Mouse (Mus musculus) stomach, postnatal 0 days (tissue): ENCODE measurements around the gene Osbpl6. TPM values are rescaled to one million over a fixed set of nuclear protein-coding genes. Genes with fewer than 3 reads are reported as not detected.

Experiments used
- ATAC-seq: fragments of 200-750 bp; cut with Nextera tagmentation; 2 replicates; pipeline ENCODE4 v1.8.0; 2017; ENCODE audit not compliant: low FRiP score, low TSS enrichment
- DNase-seq: peaks from one replicate; pipeline ENCODE4 v3.0.0-alpha.2; 2016; ENCODE audit warnings: low spot score
- H3K27ac ChIP-seq: fragments of 300-500 bp; sonication (generic); replicated peaks from 2 replicates; pipeline ENCODE4 v1.5.1; 2014; ENCODE audit warnings: mild to moderate bottlenecking, control low read depth
- H3K27me3 ChIP-seq: fragments of 300-500 bp; sonication (generic); 2 replicates; pipeline ENCODE4 v1.6.1; 2014; ENCODE audit warnings: low read length; ENCODE audit not compliant: control insufficient read depth, insufficient read depth
- H3K36me3 ChIP-seq: fragments of 300-500 bp; sonication (generic); 2 replicates; pipeline ENCODE4 v1.6.1; 2014; ENCODE audit warnings: low read length, mixed read lengths; ENCODE audit not compliant: control insufficient read depth, insufficient read depth
- H3K4me1 ChIP-seq: fragments of 300-500 bp; sonication (generic); replicated peaks from 2 replicates; pipeline ENCODE4 v1.6.1; 2014; ENCODE audit warnings: antibody characterized with exemption; ENCODE audit not compliant: control insufficient read depth, insufficient read depth
- H3K4me2 ChIP-seq: fragments of 300-500 bp; sonication (generic); replicated peaks from 2 replicates; pipeline ENCODE4 v1.6.1; 2014; ENCODE audit warnings: low read depth, mild to moderate bottlenecking, control low read depth, moderate library complexity
- H3K4me3 ChIP-seq: fragments of 300-500 bp; sonication (generic); 2 replicates; pipeline ENCODE4 v1.5.1; 2014; ENCODE audit warnings: low read depth, low read length, control low read depth
- H3K9ac ChIP-seq: fragments of 300-500 bp; sonication (generic); 2 replicates; pipeline ENCODE4 v1.6.1; 2014; ENCODE audit warnings: mild to moderate bottlenecking, low read length, control low read depth, mixed read lengths
- H3K9me3 ChIP-seq: fragments of 300-500 bp; sonication (generic); 2 replicates; pipeline ENCODE4 v1.6.1; 2016; ENCODE audit warnings: low read length; ENCODE audit not compliant: control insufficient read depth
- CTCF ChIP-seq: IDR thresholded peaks from 2 replicates; pipeline ENCODE4 v1.5.1; 2016; ENCODE audit warnings: antibody characterized with exemption, low read depth, mild to moderate bottlenecking, moderate library complexity
- EP300 ChIP-seq: optimal IDR thresholded peaks from 2 replicates; pipeline ENCODE3; 2016; ENCODE audit warnings: antibody characterized with exemption
- WGBS: fragments of 180-500 bp; shearing (Covaris S2); extraction: QIAGEN DNeasy Blood & Tissue Kit; methylation state at CpG from one replicate; pipeline ENCODE4 v1.1.7; 2014; 5-methylcytosine and 5-hydroxymethylcytosine counted together
- polyA plus RNA-seq: library from polyadenylated mRNA; unstranded; fragments of >200 nt; fragmentation: Nextera tagmentation; extraction: Ambion mirVana; gene quantifications from 2 replicates; pipeline ENCODE4 v1.2.1, GENCODE M21; 2015

The Osbpl6 gene
- polyA plus RNA-seq, 1 experiment from 2014 or later = 4.7 TPM

DNA sequence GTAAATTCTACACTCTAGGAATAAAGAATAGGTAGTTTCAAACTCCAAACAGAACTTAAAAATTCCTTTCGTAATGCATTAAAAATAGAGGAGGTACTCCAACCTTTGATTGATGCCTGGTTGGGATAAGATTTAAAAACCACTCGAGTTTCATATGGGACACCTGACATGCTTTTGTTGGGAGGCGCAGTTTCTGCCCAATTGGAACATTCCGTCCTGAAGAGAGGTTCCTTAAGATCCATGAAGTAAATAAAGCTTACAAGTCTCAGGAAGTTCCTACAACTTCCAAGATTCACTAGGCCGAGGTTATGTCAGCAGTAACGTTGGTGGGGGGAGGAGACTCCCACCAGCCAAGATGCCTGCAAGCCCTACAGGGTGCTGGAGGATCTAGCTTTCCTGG is 115.3 kb downstream of the Osbpl6 start:
- no peak for ATAC-seq
- Histone ChIP-seq H3K9me3 (no peaks in the 10 kb centered on the region), H3K9ac (no peak overlapping the region), H3K4me3 (no peak overlapping the region), H3K4me2 (no peak overlapping the region), H3K36me3 (no peaks in the 10 kb centered on the region), H3K27me3 (no peaks in the 10 kb centered on the region), H3K27ac (no peak overlapping the region), H3K4me1 (no peaks in the 10 kb centered on the region)
- no peak for DNase-seq
- WGBS = 59% methylated on average over 6 of the region's 6 CpGs
- TF ChIP-seq CTCF (no peak), EP300 (no peak)

GRCm38 (mm10) chr2:76524451-76524850 is 118.1 kb downstream of the Osbpl6 start:
- H3K9me3 ChIP-seq = no peaks in the 10 kb centered on the region
- DNase-seq = no peak
- H3K4me2 ChIP-seq = no peak overlapping the region
- no peak for ATAC-seq
- H3K4me1 ChIP-seq = no peaks in the 10 kb centered on the region
- no peak overlapping the region for H3K9ac ChIP-seq
- H3K36me3 ChIP-seq = no peaks in the 10 kb centered on the region
- no peaks in the 10 kb centered on the region for H3K27me3 ChIP-seq
- WGBS = 88% methylated on average over 5 of the region's 5 CpGs
- no peak overlapping the region for H3K27ac ChIP-seq
- H3K4me3 ChIP-seq = no peak overlapping the region
- TF ChIP-seq EP300 (no peak), CTCF (no peak)

DNA sequence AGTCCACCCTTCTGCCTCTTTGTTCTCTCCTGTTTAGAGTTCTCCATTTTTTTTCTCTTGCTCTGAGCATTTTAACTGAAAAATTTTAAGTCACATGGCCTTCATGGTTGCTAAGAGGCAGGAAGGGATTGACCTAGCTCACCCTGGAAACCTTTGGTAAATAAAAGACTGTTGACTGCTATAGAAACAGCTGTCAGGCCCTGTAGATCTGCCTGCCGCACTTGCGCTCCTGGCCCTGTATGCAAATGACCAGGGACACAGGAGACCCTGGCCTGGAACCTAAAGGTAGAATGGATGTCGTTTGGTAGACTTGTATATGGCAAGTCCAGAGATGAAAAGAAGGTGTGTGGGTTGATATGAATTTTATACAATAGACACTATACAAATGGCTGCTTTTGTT is 119.3 kb downstream of the Osbpl6 start:
- Histone ChIP-seq H3K4me2 (no peak overlapping the region), H3K9me3 (no peaks in the 10 kb centered on the region), H3K4me3 (no peak overlapping the region), H3K4me1 (no peaks in the 10 kb centered on the region), H3K27ac (no peak overlapping the region), H3K27me3 (no peaks in the 10 kb centered on the region), H3K36me3 (no peaks in the 10 kb centered on the region), H3K9ac (no peak overlapping the region)
- ATAC-seq = no peak
- DNase-seq = no peak
- TF ChIP-seq EP300 = no peak
- no peak for TF ChIP-seq CTCF
- WGBS = 46% methylated on average over 3 of the region's 3 CpGs

DNA sequence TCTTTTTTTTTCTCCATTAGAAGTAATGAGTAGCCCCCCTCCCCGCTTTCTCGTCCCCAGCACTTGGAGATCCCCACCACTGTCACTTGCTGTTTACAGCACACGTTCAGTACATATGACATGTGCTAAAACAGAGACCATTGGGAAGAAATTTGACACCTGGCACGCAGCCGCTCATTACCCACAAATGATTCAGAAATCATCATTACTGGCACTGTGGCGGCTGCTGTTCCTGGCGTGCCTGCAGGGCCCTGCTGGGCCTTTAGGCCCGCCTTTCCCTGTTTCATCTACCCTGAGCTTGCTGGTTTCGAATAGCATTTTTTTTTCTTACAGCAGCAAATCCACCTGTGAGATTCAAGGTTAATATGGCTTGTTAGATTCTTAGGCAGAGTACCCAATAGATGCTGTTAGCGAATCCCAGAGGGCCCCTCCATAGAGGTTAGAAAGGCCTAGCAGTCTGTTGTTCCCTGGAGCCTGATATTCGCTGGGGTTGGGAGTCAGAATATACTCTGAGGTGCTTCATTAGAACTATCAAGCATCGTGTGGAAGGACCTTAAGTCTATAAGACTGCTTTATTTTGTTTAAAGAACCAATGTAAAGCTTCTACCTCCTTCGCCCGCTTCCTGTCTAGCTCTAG is 126.3 kb downstream of the Osbpl6 start:
- H3K27ac ChIP-seq = no peak overlapping the region
- no peaks in the 10 kb centered on the region for H3K4me1 ChIP-seq
- no peak overlapping the region for H3K4me2 ChIP-seq
- no peak for ATAC-seq
- no peaks in the 10 kb centered on the region for H3K9me3 ChIP-seq
- H3K9ac ChIP-seq = no peak overlapping the region
- no peak for DNase-seq
- H3K36me3 ChIP-seq = no peaks in the 10 kb centered on the region
- H3K4me3 ChIP-seq = no peak overlapping the region
- no peaks in the 10 kb centered on the region for H3K27me3 ChIP-seq
- TF ChIP-seq CTCF (no peak), EP300 (no peak)
- 74% methylated on average over 14 of the region's 14 CpGs for WGBS

DNA sequence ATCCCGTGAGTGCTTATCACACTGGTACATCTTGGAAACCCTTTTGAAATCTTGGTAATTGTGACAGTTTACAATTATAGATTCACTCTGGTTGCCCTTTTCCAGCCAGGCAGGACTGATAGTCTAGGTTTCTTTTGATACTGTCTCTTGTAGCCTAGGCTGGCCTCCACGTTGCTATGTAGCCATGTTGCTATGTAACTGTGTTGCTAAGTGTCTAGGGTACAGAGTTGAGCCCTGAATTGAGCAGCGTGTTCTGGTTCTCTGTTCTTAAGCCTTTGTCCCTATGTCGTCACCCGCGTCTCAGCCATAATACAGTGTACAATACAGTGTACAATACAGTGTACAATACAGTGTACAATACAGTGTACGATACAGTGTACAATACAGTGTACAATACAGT is 128.6 kb downstream of the Osbpl6 start:
- ATAC-seq (no peak), DNase-seq (no peak)
- Histone ChIP-seq H3K4me3 (no peak overlapping the region), H3K9ac (no peak overlapping the region), H3K4me1 (no peaks in the 10 kb centered on the region), H3K36me3 (no peaks in the 10 kb centered on the region), H3K4me2 (no peak overlapping the region), H3K9me3 (no peaks in the 10 kb centered on the region), H3K27ac (no peak overlapping the region), H3K27me3 (no peaks in the 10 kb centered on the region)
- WGBS = 68% methylated on average over 7 of the region's 7 CpGs
- TF ChIP-seq EP300 = no peak
- TF ChIP-seq CTCF = no peak

GRCm38 (mm10) chr2:76541900-76542299 is 135.6 kb downstream of the Osbpl6 start:
- Histone ChIP-seq H3K4me3 (no peak overlapping the region), H3K27ac (no peak overlapping the region), H3K9ac (no peak overlapping the region), H3K4me2 (no peak overlapping the region), H3K4me1 (no peaks in the 10 kb centered on the region), H3K27me3 (no peaks in the 10 kb centered on the region), H3K9me3 (no peaks in the 10 kb centered on the region), H3K36me3 (no peaks in the 10 kb centered on the region)
- TF ChIP-seq EP300 (no peak), CTCF (no peak)
- ATAC-seq = no peak
- WGBS = 89% methylated on average over 9 of the region's 9 CpGs
- no peak for DNase-seq
